Mouse (Mus musculus): ENCODE measurements at regions not wholly inside any gene's neighbourhood (a gene's known extent, or its start where the extent isn't known, plus 50 kb on each side); places are given as distances from the start of the nearest gene placed in this dataset.

DNA sequence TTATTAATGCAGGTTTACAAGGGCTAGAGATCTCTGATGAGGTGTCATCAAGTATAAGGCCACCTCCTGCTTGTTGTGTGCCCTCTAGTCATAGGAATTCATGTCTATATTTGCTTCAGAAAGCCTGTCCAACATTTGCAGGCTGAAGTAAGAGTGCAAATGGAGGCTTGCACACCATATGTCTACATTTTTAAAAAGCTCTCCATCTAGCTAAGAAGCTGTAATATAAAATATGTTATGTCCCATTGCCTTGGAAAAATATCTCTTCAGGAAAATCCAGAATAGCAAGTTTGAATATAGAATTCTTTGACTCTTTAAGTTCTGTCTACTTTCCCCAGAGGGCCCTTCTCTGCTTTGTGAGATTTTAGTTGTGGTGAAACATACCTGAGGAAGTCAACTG is 134.6 kb downstream of the Cd24a start:
- TF ChIP-seq EP300 (IDR thresholded peaks at IDR 0.05; ENCODE audit: low read depth) (no peak), CTCF (IDR thresholded peaks at IDR 0.05; ENCODE audit: low read depth) (no peak)
